17 mouse cellular contexts compared by ENCODE assay signal in the genomic region with DNA sequence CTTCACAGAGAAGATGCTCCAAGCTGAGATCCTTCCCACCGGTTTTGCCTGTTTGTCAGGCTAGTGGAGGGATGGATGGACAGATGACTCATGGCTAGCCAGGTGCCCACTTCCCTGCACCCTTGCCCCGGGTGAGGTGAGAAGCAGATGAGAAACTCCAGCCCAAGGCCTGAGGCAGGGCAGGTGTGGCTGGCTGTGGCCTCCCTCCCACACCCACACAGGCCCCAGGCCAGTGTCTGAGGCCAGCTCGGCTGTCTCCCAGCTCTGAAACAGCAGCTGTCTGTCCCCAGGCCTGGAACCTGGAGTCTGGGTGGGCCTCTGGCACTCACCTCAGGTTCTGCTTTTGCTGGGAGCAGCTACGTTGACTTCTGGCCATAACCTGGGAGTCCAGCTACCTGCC.
"Had no signal": no experiment of that assay in that cellular context is flagged by ENCODE, and none has a peak within 500 bp of the region (broad histone marks: within the 10 kb centered on the region; RNA-seq: fewer than 3 reads in every experiment).

No protein-coding gene starts in this region.

- H3K27ac ChIP-seq: layer of hippocampus, adult 2 months; limb, embryonic 13.5 days; liver, embryonic 15.5 days; macrophage; midbrain, embryonic 12.5 days had no signal

- DNase-seq: kidney, adult 18-20 months; kidney, postnatal 10 days; kidney, postnatal 4 days; lung, adult 2 months; retina, postnatal 1 day; right cerebral cortex, postnatal 4 days; spleen, adult 18-20 months; thymus, adult 18-20 months; thymus, postnatal 14 days had no signal

- H3K9me3 ChIP-seq: limb, embryonic 13.5 days; liver, embryonic 15.5 days; megakaryocyte, embryonic 14.5 days; midbrain, embryonic 12.5 days had no signal

- ATAC-seq: lung, postnatal 0 days; midbrain, embryonic 16.5 days had no signal

- H3K9ac ChIP-seq: limb, embryonic 13.5 days; liver, embryonic 15.5 days; midbrain, embryonic 12.5 days had no signal

- H3K36me3 ChIP-seq: limb, embryonic 13.5 days; liver, embryonic 15.5 days; midbrain, embryonic 12.5 days had no signal

- H3K4me2 ChIP-seq: limb, embryonic 13.5 days; liver, embryonic 15.5 days; midbrain, embryonic 12.5 days had no signal

- H3K27me3 ChIP-seq: midbrain, embryonic 12.5 days had no signal

- H3K4me3 ChIP-seq: layer of hippocampus, adult 2 months; limb, embryonic 13.5 days; liver, embryonic 15.5 days; megakaryocyte, embryonic 14.5 days; midbrain, embryonic 12.5 days had no signal

- H3K4me1 ChIP-seq: midbrain, embryonic 12.5 days had no signal
